Mouse (Mus musculus) bone marrow, adult 2 months (tissue): ENCODE measurements around the gene Gm9639. TPM values are rescaled to one million over a fixed set of nuclear protein-coding genes. Genes with fewer than 3 reads are reported as not detected.
"Not testable (repeated sequence)": the region's sequence is repeated elsewhere in the genome, so short reads cannot be mapped to it uniquely, and the experiment has no call there.

Experiments
- H3K27ac ChIP-seq: fragments of 200-500 bp; 2 replicates; pipeline ENCODE4 v1.5.1; 2012; ENCODE audit warnings: low read depth, mild to moderate bottlenecking, control low read depth, inconsistent platforms, low read length; ENCODE audit not compliant: control insufficient read depth, poor library complexity, insufficient read depth
- H3K4me1 ChIP-seq: fragments of 200-500 bp; 2 replicates; pipeline ENCODE4 v1.6.1; 2011; ENCODE audit warnings: low read length; ENCODE audit not compliant: control insufficient read depth, insufficient read depth
- H3K4me3 ChIP-seq: fragments of 200-500 bp; replicated peaks from 2 replicates; pipeline ENCODE3; 2011; ENCODE audit warnings: mild to moderate bottlenecking, low read depth, low read length, control low read depth; ENCODE audit not compliant: control insufficient read depth
- CTCF ChIP-seq: fragments of 200-500 bp; IDR thresholded peaks from 2 replicates; pipeline ENCODE4 v1.5.1; 2011; ENCODE audit warnings: low read length, control low read depth; ENCODE audit not compliant: control insufficient read depth, insufficient read depth
- POLR2A ChIP-seq: fragments of 200-500 bp; IDR thresholded peaks from 2 replicates; pipeline ENCODE4 v1.6.1; 2011; ENCODE audit warnings: low read depth, mild to moderate bottlenecking, control low read depth, low read length, borderline replicate concordance; ENCODE audit not compliant: control insufficient read depth
- WGBS: fragments of 180-500 bp; shearing (Covaris S2); methylation state at CpG from one replicate; pipeline ENCODE4 v1.1.7; 2018; 5-methylcytosine and 5-hydroxymethylcytosine counted together
- polyA plus RNA-seq: library from polyadenylated mRNA; stranded (reverse); fragments of >200 nt; gene quantifications from 2 replicates; pipeline ENCODE4 v1.2.4, GENCODE M21; 2011; ENCODE audit warnings: low replicate concordance; ENCODE audit not compliant: missing spikeins, insufficient read depth, insufficient read length

The Gm9639 gene
- polyA plus RNA-seq, 1 experiment, result not detected

- WGBS, result 58% methylated on average over 3 of the region's 3 CpGs
- Histone ChIP-seq H3K27ac (no peak overlapping the region), H3K4me3 (no peak overlapping the region), H3K4me1 (no peaks in the 10 kb centered on the region)
- TF ChIP-seq POLR2A (no peak), CTCF (no peak)
Measured at GRCm38 (mm10) chr10:77804095-77804494, 9.2 kb upstream of the Gm9639 start.

- H3K4me1 ChIP-seq, result no peaks in the 10 kb centered on the region
- H3K27ac ChIP-seq, result no peak within 1 kb of the TSS
- no peak for TF ChIP-seq POLR2A
- TF ChIP-seq CTCF, result no peak
- WGBS, result 63% methylated on average over 8 of the region's 8 CpGs
- H3K4me3 ChIP-seq, result no peak within 1 kb of the TSS
Measured at GRCm38 (mm10) chr10:77798921-77799508, 4.1 kb upstream of the Gm9639 start, which contains the start of gene Gm19668. Gene Gm19668 (minus strand): TSS chr10:77799133.

- H3K27ac ChIP-seq, H3K4me1 ChIP-seq, H3K4me3 ChIP-seq: not testable (repeated sequence)
- 48% methylated on average over 3 of the region's 3 CpGs for WGBS
Measured at GRCm38 (mm10) chr10:77798164-77798920, 3.5 kb upstream of the Gm9639 start.

- WGBS, result 46% methylated on average over 3 of the region's 3 CpGs
- no peak overlapping the region for H3K27ac ChIP-seq
- TF ChIP-seq POLR2A, result no peak
- no peak for TF ChIP-seq CTCF
Measured at GRCm38 (mm10) chr10:77797677-77798076, 2.8 kb upstream of the Gm9639 start.

GRCm38 (mm10) chr10:77788621-77789020, 6.3 kb downstream of the Gm9639 start:
- Histone ChIP-seq H3K4me3 (no peak overlapping the region), H3K27ac (no peak overlapping the region), H3K4me1 (no peaks in the 10 kb centered on the region)
- 67% methylated on average over 2 of the region's 2 CpGs for WGBS
- no peak for TF ChIP-seq CTCF
- no peak for TF ChIP-seq POLR2A

More at GRCm38 (mm10) chr10:77797677-77798076, 2.8 kb upstream of the Gm9639 start:
- Histone ChIP-seq H3K4me1 (no peaks in the 10 kb centered on the region), H3K4me3 (no peak overlapping the region)

- 78% methylated on average over 1 of the region's 1 CpGs for WGBS
- H3K4me3 ChIP-seq, H3K4me1 ChIP-seq, H3K27ac ChIP-seq: not testable (repeated sequence)
Measured at GRCm38 (mm10) chr10:77787876-77788275, 7.0 kb downstream of the Gm9639 start, which contains the start of gene Gm7137. Gene Gm7137 (minus strand): TSS chr10:77788200.

- not testable (repeated sequence) for H3K4me1 ChIP-seq, H3K4me3 ChIP-seq, H3K27ac ChIP-seq
- 82% methylated on average over 3 of the region's 3 CpGs for WGBS
Measured at GRCm38 (mm10) chr10:77783396-77783795, 11.5 kb downstream of the Gm9639 start.

GRCm38 (mm10) chr10:77782442-77782841, 12.4 kb downstream of the Gm9639 start, which contains the start of gene Gm3250:
Gene Gm3250 (minus strand): TSS chr10:77782542.
- WGBS, result no CpG with 5 or more reads among the region's 1 CpGs
- H3K4me3 ChIP-seq, H3K4me1 ChIP-seq, H3K27ac ChIP-seq: not testable (repeated sequence)

GRCm38 (mm10) chr10:77776844-77777243, 18.0 kb downstream of the Gm9639 start, which contains the start of gene Gm7138:
Gene Gm7138 (minus strand): TSS chr10:77776944.
- WGBS, result 63% methylated on average over 1 of the region's 1 CpGs
- not testable (repeated sequence) for H3K27ac ChIP-seq, H3K4me3 ChIP-seq, H3K4me1 ChIP-seq

- not testable (repeated sequence) for H3K4me1 ChIP-seq, H3K4me3 ChIP-seq, H3K27ac ChIP-seq
- WGBS, result 92% methylated on average over 2 of the region's 3 CpGs
Measured at GRCm38 (mm10) chr10:77772142-77772541, 22.7 kb downstream of the Gm9639 start.

- not testable (repeated sequence) for H3K4me1 ChIP-seq, H3K4me3 ChIP-seq
- WGBS, result 88% methylated on average over 1 of the region's 1 CpGs
Measured at GRCm38 (mm10) chr10:77771225-77771624, 23.7 kb downstream of the Gm9639 start, which contains the start of gene Gm3238. Gene Gm3238 (minus strand): TSS chr10:77771325.

More at GRCm38 (mm10) chr10:77771225-77771624, 23.7 kb downstream of the Gm9639 start, which contains the start of gene Gm3238:
- H3K27ac ChIP-seq, result not testable (repeated sequence)
